Mouse (Mus musculus) lung, postnatal 4 days (tissue): ENCODE data around the gene Mpv17.

Experiments
- DNase-seq, 2 experiments: peaks; one replicate each; pipeline ENCODE4 v3.0.0; 2021

Mpv17 gene

GRCm38 (mm10) chr5:31154152-31154553, at the start of gene Mpv17:
TSS of gene Mpv17 (minus strand) at chr5:31154251.
- DNase-seq = peak; percentile 85 to 91

GRCm38 (mm10) chr5:31202933-31203332, 48.9 kb upstream of the Mpv17 start:
- no peak for DNase-seq

- DNase-seq = peak; percentile 96 to 98
Observed at GRCm38 (mm10) chr5:31201742-31202590, 47.9 kb upstream of the Mpv17 start, which contains the start of gene Zfp513. TSS of gene Zfp513 (minus strand) at chr5:31202303.

- DNase-seq = no peak
Observed at GRCm38 (mm10) chr5:31201042-31201741, 47.1 kb upstream of the Mpv17 start.

GRCm38 (mm10) chr5:31200327-31200768, 46.3 kb upstream of the Mpv17 start:
- peak in 1 of 2 experiments; percentile 42 for DNase-seq

- DNase-seq = peak in 1 of 2 experiments; percentile 37
Observed at GRCm38 (mm10) chr5:31199893-31200292, 45.8 kb upstream of the Mpv17 start.

GRCm38 (mm10) chr5:31199321-31199892, 45.4 kb upstream of the Mpv17 start:
- no peak for DNase-seq

- DNase-seq = no peak
Observed at GRCm38 (mm10) chr5:31198616-31199320, 44.7 kb upstream of the Mpv17 start.

- DNase-seq = no peak
Observed at GRCm38 (mm10) chr5:31198170-31198569, 44.1 kb upstream of the Mpv17 start.

- no peak for DNase-seq
Observed at GRCm38 (mm10) chr5:31197072-31197471, 43.0 kb upstream of the Mpv17 start.

- DNase-seq = no peak
Observed at GRCm38 (mm10) chr5:31196207-31196606, 42.2 kb upstream of the Mpv17 start.

- DNase-seq = no peak
Observed at GRCm38 (mm10) chr5:31195671-31196070, 41.6 kb upstream of the Mpv17 start.

GRCm38 (mm10) chr5:31194486-31195485, 40.7 kb upstream of the Mpv17 start:
- no peak for DNase-seq

GRCm38 (mm10) chr5:31193631-31194281, 39.7 kb upstream of the Mpv17 start:
- DNase-seq = no peak

- peak; percentile 99 for DNase-seq
Observed at GRCm38 (mm10) chr5:31192939-31193630, 39.0 kb upstream of the Mpv17 start, which contains the start of the genes Snx17 and Eif2b4. TSS of gene Snx17 (plus strand) at chr5:31193227. TSS of gene Eif2b4 (minus strand) at chr5:31193430.

GRCm38 (mm10) chr5:31192045-31192938, 38.2 kb upstream of the Mpv17 start:
- DNase-seq = no peak

- DNase-seq = no peak
Observed at GRCm38 (mm10) chr5:31190201-31190600, 36.1 kb upstream of the Mpv17 start.

GRCm38 (mm10) chr5:31188223-31188840, 34.3 kb upstream of the Mpv17 start:
- no peak for DNase-seq

- no peak for DNase-seq
Observed at GRCm38 (mm10) chr5:31183678-31184077, 29.6 kb upstream of the Mpv17 start.
